Mouse (Mus musculus) activated CD4-positive, CD25-positive, alpha-beta regulatory T cell, adult 4 months (primary cell): ENCODE measurements around the gene Gna14. TPM values are rescaled to one million over a fixed set of nuclear protein-coding genes. Genes with fewer than 3 reads are reported as not detected.

ENCODE experiments used
- ATAC-seq: one replicate; pipeline ENCODE4 v1.8.0; 2017
- polyA plus RNA-seq, 2 experiments: library from polyadenylated mRNA; unstranded; fragments of 100-300 nt; shearing (Covaris generic); gene quantifications; one replicate each; pipeline ENCODE4 v1.2.1; 2017

Gene Gna14
- polyA plus RNA-seq, result 1 to 10 TPM; 3.3 to 4.7 TPM

GRCm38 (mm10) chr19:16435531-16436231 is at the start of gene Gna14:
TSS of gene Gna14 (plus strand) at chr19:16435762.
- peak; percentile 78 for ATAC-seq

- ATAC-seq, result no peak
Measured at GRCm38 (mm10) chr19:16386514-16386913, 49.0 kb upstream of the Gna14 start.

DNA sequence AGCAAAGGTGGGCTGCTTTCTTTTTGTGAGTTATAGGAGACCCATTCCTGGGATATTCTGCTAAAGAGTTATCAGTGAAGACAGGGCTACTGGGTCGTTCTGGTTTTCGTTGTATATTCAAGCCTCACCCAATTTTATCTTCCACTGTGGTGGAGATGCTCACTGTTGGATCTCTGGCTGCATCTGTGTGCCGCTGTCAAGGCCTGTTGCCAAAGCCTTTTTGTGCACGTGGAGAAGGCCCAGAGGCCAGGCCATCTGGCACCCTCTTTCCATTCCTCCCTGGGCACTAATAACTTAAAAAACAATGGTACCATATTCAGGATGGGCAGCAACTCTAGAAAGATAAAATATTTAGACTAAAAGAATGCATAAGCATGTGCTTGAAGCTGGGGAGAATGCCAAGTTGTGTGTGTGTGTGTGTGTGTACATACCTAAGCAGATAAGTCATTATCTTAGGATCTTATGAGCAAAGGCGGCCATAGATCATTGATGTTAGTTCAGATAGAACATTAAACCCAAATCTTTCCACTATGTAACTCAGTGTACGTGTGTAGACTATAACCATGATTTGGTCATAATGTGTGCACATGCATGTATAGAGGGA is 45.3 kb upstream of the Gna14 start:
- ATAC-seq, result no peak

- ATAC-seq, result no peak
Measured at GRCm38 (mm10) chr19:16394381-16394780, 41.2 kb upstream of the Gna14 start.

- no peak for ATAC-seq
Measured at GRCm38 (mm10) chr19:16403101-16403500, 32.5 kb upstream of the Gna14 start.

DNA sequence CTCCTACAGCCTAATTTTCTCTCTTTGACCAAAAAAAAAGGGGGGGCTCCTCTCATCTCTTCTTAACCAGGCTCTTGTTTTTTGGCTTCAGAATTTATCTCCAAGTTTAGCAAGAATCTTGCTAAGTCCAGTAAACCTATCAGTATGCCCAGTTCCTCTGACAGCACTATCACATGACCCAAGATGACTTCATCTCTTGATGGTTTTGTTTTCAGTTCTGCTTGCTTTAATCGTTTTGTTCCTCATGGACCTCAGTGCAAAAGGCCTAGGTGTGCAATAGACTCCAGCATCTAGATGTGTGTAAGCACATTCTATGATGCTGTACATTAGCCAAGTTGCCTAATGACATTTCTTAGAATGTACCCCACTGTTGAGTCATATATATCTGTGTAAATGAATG is 27.8 kb upstream of the Gna14 start:
- no peak for ATAC-seq

- no peak for ATAC-seq
Measured at GRCm38 (mm10) chr19:16411302-16411701, 24.3 kb upstream of the Gna14 start.

- ATAC-seq, result peak; percentile 77
Measured at GRCm38 (mm10) chr19:16418086-16418663, 17.4 kb upstream of the Gna14 start.

- ATAC-seq, result no peak
Measured at GRCm38 (mm10) chr19:16425596-16425995, 10.0 kb upstream of the Gna14 start.

DNA sequence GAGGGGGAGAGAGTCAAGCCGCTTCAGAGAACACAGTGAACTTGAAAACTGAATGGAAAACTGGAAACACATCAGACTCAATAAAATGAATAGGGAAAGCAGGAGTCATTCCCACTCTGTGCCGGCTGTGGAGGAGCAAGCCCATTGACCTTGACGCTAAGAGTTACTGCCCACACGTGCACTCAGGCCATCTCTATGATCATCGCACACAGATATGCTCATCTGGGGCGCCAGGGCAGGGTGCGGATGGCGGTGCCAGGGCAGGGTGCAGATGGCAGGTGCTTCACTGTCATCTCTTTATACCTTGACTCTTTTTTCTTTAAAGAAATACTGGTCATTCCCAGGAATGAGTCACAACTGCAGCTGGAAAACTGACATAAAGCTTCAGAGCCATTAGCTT is 4.2 kb upstream of the Gna14 start:
- ATAC-seq, result no peak

DNA sequence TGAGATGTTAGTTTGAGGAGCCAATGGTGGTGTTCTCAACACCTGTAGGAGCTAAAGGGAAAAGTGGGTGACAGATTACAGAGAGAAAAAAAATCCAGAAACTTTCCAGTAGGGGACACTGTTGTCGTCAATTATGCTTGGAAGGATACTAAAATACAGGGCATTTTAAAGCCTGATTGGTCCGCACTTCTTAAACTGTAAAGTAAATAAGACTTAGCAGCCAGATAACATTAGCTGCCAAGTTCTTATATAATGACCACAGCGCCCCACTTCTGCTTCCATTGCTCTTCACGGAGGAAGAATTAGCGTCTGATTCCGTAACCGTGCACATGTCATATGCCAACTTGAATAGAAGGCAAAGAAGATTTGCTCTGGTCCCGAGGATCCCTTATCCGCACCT is 683 bp upstream of the Gna14 start:
- ATAC-seq, result no peak

DNA sequence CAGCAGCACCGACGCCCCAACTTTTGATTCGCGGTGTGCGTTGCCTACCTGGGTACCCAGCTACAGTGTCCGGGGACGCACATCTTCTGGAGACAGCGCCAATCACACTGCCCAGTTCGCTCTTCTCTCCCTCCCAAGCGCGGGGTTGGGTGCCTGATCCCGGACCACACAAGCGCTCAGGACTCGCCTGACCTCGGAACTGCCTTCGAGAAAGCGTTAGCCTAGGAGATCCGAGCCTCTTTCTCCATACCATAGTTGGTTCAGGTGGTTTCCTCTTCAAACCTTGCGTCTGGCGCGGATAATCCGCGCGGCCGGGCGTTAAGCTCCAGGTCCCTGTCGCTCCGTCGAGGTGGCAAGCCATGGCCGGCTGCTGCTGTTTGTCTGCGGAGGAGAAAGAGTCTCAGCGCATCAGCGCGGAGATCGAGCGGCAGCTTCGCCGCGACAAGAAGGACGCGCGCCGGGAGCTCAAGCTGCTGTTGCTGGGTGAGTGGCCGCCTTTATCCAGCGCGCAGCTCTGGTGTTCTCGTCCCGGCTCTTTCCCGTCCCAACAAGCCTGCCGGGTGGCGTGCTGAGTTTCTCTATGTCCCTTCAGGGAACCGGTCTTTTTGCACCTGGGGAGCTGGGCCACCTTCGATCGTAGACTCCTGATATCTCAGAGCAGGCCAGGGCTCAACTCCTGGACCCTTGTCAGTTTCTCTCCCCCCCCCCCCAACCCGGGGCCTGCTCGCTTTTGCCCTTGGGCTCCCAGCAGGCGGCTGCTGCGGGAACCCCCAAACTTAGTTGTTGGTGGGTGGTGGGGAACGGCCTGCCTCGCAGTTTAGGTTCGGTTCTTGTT is 990 bp downstream of the Gna14 start:
- ATAC-seq, result no peak

DNA sequence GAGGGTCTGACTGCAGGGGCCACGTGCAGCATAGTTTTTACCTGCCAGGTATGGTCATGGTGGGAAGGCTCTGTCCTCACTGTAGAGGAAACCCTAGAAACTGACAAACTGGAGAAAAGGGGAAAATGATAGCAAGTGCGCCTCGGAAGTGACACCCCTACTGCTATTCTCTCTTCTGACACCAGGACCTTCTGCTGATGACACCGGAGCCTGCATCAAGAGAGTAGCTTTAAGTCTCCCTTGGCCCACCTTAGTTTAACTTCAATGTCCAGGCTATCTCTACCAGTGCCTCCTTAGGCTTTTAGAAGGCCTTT is 1.6 kb downstream of the Gna14 start:
- no peak for ATAC-seq

GRCm38 (mm10) chr19:16437906-16438305 is 2.3 kb downstream of the Gna14 start:
- no peak for ATAC-seq

DNA sequence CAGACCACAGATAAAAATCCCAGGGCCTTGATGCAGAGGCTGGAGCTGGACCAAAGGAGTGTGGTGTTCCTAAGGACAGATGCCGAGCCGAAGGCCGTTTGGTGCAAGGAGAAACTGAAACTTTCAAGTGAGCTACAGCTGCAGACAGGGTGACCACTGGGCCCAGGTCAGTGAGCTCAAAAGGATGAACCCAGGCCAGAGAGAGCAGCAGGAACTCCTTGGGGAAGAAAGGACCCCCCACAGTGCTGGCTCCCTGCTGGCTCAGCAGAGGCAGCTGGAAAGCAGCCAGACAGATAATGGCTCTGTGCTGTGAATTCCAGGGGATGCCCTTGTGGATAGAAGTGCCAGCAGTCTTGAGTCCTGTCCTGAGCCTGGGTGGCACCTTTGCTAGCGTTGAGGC is 3.7 kb downstream of the Gna14 start:
- no peak for ATAC-seq

DNA sequence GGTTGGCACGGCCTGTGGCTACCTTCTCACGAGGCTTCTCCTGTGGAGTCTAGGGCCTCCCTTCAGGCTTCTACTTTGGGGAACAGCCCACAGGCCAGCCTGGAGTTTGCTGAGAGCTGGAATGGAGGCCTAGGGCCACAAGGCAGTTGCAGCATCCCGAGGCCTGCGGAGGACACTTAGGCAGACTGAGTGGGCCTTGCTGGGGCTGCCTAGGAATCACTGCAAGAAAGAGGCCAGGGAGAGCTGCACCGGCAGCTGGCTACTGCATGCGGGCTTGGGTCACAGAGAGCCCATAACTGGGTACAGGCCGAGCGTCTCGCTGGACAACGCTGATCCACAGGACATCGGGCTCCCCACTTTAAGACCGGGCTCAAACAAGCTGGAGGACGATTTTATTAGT is 4.3 kb downstream of the Gna14 start:
- ATAC-seq, result no peak

GRCm38 (mm10) chr19:16441329-16441728 is 5.8 kb downstream of the Gna14 start:
- no peak for ATAC-seq

- ATAC-seq, result no peak
Measured at GRCm38 (mm10) chr19:16443335-16443734, 7.8 kb downstream of the Gna14 start.

- no peak for ATAC-seq
Measured at GRCm38 (mm10) chr19:16446612-16447011, 11.1 kb downstream of the Gna14 start.

- ATAC-seq, result no peak
Measured at GRCm38 (mm10) chr19:16447832-16448621, 12.5 kb downstream of the Gna14 start.

- ATAC-seq, result peak; percentile 79
Measured at GRCm38 (mm10) chr19:16448796-16449195, 13.2 kb downstream of the Gna14 start.

- no peak for ATAC-seq
Measured at GRCm38 (mm10) chr19:16450824-16451223, 15.3 kb downstream of the Gna14 start.

- ATAC-seq, result no peak
Measured at GRCm38 (mm10) chr19:16456181-16456580, 20.6 kb downstream of the Gna14 start.
